Mouse (Mus musculus): ENCODE measurements around the gene Hes3. TPM values are rescaled to one million over a fixed set of nuclear protein-coding genes. Genes with fewer than 3 reads are reported as not detected.

Hes3 gene
- polyA plus RNA-seq (2016; fragmentation: Nextera tagmentation; extraction: Ambion mirVana): 1.2 and 2.1 TPM in 2 replicates

DNA sequence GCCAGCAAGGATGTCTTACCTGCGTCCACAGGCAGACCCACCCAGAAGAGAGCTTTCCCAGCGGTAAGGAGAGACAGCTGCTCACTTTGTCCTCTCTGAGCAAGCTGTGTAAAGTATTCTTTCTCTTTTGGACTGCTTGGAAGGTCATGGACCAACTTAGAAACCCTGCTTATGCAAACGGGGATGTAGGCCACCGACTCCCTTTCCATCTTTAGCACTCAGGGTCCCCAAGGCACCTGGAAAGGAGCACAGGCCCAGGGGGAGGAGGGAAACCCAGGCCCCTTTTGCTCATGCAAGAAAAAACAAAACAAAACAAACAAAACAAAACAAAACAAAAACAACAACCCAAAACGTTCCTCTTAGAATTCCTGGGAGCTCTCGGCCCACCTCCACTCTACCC is at the start of gene Hes3:
Hes3 (minus strand) TSS at position 101 of the 400 bp plus-strand sequence.
- Histone ChIP-seq H3K27ac (0 out of 2 replicates have a peak within 1 kb of the TSS, but pooled peaks have one; percentile 9), H3K4me2 (replicated peaks) (peak within 1 kb of the TSS; percentile 54), H3K36me3 (no peaks in the 10 kb centered on the region), H3K4me3 (peak within 1 kb of the TSS; percentile 28), H3K27me3 (peaks cover 94% of the 10 kb centered on the region), H3K9ac (peak within 1 kb of the TSS; percentile 51; the same call in 1 of the 2 replicates), H3K9me3 (replicated peaks) (no peaks in the 10 kb centered on the region), H3K4me1 (peaks cover 68% of the 10 kb centered on the region)
- 11% methylated on average over 6 of the region's 6 CpGs for WGBS
- no peak for ATAC-seq (ENCODE audit: low FRiP score)

DNA sequence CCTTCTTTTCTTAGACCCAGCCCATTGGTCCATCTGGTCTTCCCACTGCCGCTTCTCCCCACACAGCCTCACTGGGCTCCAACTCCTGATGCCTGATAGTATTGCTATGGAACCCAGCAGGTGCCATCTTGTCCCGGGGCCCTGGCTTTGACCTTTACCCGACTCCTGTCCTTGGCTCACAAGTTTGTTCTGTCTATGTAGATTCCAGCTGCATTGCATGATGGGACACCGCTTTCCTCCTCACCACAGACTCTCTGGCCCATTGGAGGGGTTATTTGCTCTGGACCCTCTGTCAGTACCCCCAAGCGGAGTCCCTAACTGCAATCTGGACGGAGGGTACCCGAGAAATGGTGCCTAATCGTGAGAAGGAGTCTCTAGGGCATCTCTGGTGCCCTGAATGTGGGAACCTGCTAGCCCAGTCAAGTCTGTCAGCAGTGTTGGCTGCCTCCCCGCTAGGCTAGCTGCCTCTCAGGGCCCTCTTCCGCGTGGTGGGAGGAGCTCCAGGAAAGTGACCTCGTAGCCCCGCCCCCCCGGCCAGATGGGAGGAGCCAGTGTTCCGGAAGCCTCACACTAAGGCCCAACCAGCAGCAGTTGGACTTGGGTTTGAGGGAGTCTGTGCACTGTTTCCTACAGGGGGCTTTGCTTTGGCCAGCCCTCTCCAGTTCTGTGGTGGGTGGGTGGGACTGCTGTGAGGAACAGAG is 49.3 kb upstream of the Hes3 start:
- no peak for ATAC-seq (ENCODE audit: low FRiP score)
- peaks cover 66% of the 10 kb centered on the region for H3K27me3 ChIP-seq
- H3K9me3 ChIP-seq (replicated peaks): no peaks in the 10 kb centered on the region
- no peak overlapping the region for H3K4me3 ChIP-seq
- 33% methylated on average over 15 of the region's 15 CpGs for WGBS
- no peak overlapping the region for H3K27ac ChIP-seq
- H3K4me1 ChIP-seq: peaks cover 21% of the 10 kb centered on the region
- no peak overlapping the region for H3K9ac ChIP-seq
- H3K4me2 ChIP-seq (replicated peaks): peak overlapping the region; percentile 100; the same call in 1 of the 2 replicates
- H3K36me3 ChIP-seq: peaks cover 5% of the 10 kb centered on the region; the same call in 1 of the 2 replicates

DNA sequence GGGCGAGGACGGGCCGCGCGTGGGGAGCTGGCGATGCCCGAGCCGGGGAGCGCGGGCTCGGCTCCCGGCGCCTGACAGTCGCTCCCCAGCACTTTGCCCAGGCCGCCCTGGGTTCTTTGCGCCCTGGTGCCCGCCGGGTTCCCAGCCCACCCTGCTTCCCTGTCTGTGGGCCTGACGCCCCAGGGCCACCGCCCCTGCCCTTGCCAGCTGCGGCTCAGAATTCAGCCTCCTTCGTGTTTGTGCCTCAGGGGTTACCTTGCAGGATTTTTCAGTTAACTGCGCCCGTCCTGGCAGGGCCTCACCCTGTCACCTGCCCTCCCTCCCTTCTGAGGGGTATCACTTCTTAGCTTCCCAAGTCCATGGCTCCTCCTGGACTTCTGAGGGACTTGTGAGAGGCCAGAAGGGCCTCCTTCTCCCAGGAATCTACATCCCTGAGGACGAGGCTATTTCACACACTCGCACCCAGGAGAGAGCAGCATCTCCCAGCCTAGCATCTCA is 47.9 kb upstream of the Hes3 start:
- WGBS: under 1% methylated on average over 9 of the region's 26 CpGs
- H3K4me3 ChIP-seq: peak overlapping the region; percentile 66
- peak overlapping the region; percentile 78 for H3K9ac ChIP-seq
- ATAC-seq (ENCODE audit: low FRiP score): 0 out of 2 replicates have a peak, but pooled peaks have one; percentile 8
- H3K27ac ChIP-seq: peak overlapping the region; percentile 36; the same call in 1 of the 2 replicates
- peaks cover 63% of the 10 kb centered on the region for H3K27me3 ChIP-seq
- H3K36me3 ChIP-seq: peaks cover 19% of the 10 kb centered on the region
- H3K4me2 ChIP-seq (replicated peaks): peak overlapping the region; percentile 100
- H3K9me3 ChIP-seq (replicated peaks): no peaks in the 10 kb centered on the region
- peaks cover 21% of the 10 kb centered on the region for H3K4me1 ChIP-seq

DNA sequence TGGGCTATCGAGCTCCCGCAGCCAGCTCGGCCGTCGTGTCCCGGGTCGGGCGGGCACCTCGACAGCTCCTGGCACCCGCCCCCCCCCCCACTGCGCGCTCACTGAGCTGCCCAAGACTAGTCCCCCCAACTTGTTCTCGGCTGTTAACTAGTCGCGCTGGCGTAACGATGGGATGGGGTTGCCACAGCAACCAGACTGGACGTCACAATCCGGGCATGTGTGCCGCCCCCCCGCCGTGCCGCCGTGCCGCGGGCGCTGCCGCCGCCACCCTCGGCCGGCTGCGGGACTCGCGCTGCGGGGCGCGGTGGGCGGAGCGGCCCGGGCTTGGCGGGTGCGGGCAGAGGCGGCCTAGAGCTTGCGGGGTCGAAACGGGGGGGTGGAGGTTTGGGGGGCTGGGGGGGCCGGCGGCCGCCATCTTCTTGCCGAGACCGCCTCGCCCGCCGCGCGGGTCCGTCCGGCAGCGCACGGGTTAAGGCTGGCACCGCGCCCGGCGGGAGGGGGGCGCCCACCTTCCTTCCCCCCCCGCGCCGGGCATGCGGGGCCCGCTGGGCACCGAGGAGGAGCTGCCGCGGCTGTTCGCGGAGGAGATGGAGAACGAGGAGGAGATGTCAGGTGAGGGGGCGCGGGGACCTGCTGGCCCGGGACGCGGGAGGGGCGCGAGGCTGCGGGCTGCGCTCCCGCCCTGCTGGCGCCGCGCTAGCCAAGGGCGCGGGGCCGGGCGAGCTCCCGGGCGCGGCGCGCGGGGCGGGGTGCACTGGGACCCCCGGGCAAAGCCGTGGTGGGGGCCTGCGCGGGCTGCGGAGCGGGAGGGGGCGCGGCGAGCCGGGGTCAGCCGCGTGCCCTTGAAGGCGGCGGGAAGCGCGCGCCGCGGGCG is 47.2 kb upstream of the Hes3 start, which contains the start of gene Chd5:
Chd5 (plus strand) TSS at position 233 of the 874 bp plus-strand sequence.
- peak within 1 kb of the TSS; percentile 100 for H3K4me2 ChIP-seq (replicated peaks)
- peak; percentile 38; the same call in 1 of the 2 replicates for ATAC-seq (ENCODE audit: low FRiP score)
- 2% methylated on average over 83 of the region's 120 CpGs for WGBS

DNA sequence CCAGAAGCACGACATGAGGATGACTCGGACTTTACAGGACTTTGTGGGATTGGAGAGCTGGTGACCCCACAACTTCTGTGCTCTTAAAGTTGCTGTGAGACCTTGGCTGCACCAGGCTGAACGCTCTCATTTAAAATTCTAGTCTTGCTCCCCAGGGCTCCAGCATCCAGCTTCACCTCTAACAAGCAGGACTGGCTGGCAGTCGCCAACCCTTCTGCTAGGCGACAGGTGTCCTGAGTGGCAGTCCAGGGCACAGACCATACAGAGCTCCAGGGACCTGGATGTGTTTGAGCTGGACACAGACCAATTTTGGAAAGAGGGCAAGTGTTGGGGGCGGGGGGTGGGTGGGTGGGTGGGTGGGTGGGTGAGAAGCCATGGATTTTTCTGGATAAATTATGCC is 46.3 kb upstream of the Hes3 start:
- Histone ChIP-seq H3K9me3 (replicated peaks) (no peaks in the 10 kb centered on the region), H3K36me3 (peaks cover 34% of the 10 kb centered on the region), H3K4me1 (peaks cover 21% of the 10 kb centered on the region), H3K9ac (no peak overlapping the region), H3K27me3 (peaks cover 57% of the 10 kb centered on the region), H3K27ac (no peak overlapping the region), H3K4me3 (no peak overlapping the region), H3K4me2 (replicated peaks) (no peak overlapping the region; the same call in 1 of the 2 replicates)
- WGBS: 24% methylated on average over 6 of the region's 6 CpGs
- ATAC-seq (ENCODE audit: low FRiP score): no peak

More for the DNA sequence above, 47.2 kb upstream of the Hes3 start, which contains the start of gene Chd5:
- H3K4me1 ChIP-seq: peaks cover 21% of the 10 kb centered on the region
- H3K27me3 ChIP-seq: peaks cover 62% of the 10 kb centered on the region
- peak within 1 kb of the TSS; percentile 66 for H3K4me3 ChIP-seq
- peaks cover 25% of the 10 kb centered on the region for H3K36me3 ChIP-seq
- peak within 1 kb of the TSS; percentile 78 for H3K9ac ChIP-seq
- H3K27ac ChIP-seq: peak within 1 kb of the TSS; percentile 36; the same call in 1 of the 2 replicates
- H3K9me3 ChIP-seq (replicated peaks): no peaks in the 10 kb centered on the region

DNA sequence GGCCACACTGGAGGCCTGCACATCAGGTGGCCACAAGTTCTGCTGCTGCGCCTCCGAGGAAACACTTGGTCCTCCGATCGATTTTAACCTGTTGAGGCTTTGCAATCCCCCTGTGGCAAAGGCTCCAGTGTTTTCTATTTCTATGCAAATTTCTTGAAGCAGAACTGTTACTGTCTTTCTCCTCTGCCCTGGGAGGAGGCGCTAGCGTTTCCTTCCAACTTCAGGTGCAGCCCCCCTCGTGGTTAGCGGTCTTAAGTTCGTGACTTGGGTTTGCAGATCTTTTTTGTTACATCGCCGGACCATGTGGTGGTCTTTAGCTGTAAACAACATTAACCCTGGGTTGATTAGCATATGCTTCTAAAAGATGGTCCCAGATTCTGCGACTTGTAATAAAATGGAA is 42.1 kb upstream of the Hes3 start:
- ATAC-seq (ENCODE audit: low FRiP score): no peak
- H3K9ac ChIP-seq: no peak overlapping the region
- H3K27ac ChIP-seq: no peak overlapping the region
- peaks cover 19% of the 10 kb centered on the region for H3K27me3 ChIP-seq
- 0 out of 2 replicates have a peak, but pooled peaks cover 3% of the 10 kb centered on the region for H3K4me1 ChIP-seq
- 93% methylated on average over 12 of the region's 12 CpGs for WGBS
- no peak overlapping the region for H3K4me2 ChIP-seq (replicated peaks)
- H3K9me3 ChIP-seq (replicated peaks): no peaks in the 10 kb centered on the region
- no peak overlapping the region for H3K4me3 ChIP-seq
- peaks cover 76% of the 10 kb centered on the region for H3K36me3 ChIP-seq

DNA sequence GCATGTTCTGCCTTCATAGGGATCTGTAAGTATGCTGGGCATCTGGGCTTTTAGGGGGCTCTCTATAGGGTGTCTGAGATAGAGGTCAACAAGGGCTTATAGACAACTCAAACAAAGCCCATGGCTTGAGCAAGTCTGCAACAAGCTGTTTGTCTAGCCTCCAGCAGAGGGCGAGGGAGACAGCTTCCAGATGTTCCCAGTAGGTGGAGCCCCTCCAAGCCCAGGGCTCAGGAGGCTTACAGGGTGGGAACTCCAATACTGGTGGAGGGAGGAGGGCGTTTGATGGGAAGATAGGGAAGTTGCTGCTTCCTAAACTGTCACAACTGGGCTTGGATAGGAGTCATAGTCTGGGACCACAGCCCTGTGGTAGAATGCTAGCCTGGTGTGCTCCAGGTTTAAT is 41.5 kb upstream of the Hes3 start:
- no peak overlapping the region for H3K4me3 ChIP-seq
- peaks cover 79% of the 10 kb centered on the region for H3K36me3 ChIP-seq
- 48% methylated on average over 2 of the region's 2 CpGs for WGBS
- peaks cover 15% of the 10 kb centered on the region for H3K27me3 ChIP-seq
- H3K9ac ChIP-seq: no peak overlapping the region
- no peak overlapping the region for H3K27ac ChIP-seq
- peak; percentile 23; the same call in 1 of the 2 replicates for ATAC-seq (ENCODE audit: low FRiP score)
- peaks cover 2% of the 10 kb centered on the region; the same call in 1 of the 2 replicates for H3K4me1 ChIP-seq
- H3K9me3 ChIP-seq (replicated peaks): no peaks in the 10 kb centered on the region
- no peak overlapping the region for H3K4me2 ChIP-seq (replicated peaks)

DNA sequence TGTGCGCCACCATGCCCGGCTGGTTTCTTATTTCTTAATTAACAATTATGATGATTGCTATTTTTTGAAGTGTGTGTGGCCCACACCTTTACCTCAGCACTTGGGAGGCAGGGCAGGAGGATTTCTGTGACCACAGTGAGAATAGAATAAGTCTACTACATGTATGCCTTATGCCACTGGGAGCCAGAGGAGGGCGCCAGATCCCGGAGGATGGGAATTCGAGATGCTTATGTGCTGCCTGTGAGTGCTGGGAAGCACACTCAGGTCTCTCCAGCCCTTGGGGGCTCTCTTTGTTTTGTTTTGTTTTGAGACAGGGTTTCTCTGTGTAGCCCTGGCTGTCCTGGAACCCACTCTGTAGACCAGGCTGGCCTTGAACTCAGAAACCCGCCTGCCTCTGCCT is 37.2 kb upstream of the Hes3 start:
- Histone ChIP-seq H3K27ac (no peak overlapping the region), H3K4me2 (replicated peaks) (no peak overlapping the region), H3K9me3 (replicated peaks) (no peaks in the 10 kb centered on the region), H3K27me3 (no peaks in the 10 kb centered on the region), H3K9ac (no peak overlapping the region), H3K4me3 (no peak overlapping the region), H3K36me3 (peaks cover 59% of the 10 kb centered on the region), H3K4me1 (peaks cover 18% of the 10 kb centered on the region)
- no peak for ATAC-seq (ENCODE audit: low FRiP score)
- WGBS: 77% methylated on average over 6 of the region's 6 CpGs

DNA sequence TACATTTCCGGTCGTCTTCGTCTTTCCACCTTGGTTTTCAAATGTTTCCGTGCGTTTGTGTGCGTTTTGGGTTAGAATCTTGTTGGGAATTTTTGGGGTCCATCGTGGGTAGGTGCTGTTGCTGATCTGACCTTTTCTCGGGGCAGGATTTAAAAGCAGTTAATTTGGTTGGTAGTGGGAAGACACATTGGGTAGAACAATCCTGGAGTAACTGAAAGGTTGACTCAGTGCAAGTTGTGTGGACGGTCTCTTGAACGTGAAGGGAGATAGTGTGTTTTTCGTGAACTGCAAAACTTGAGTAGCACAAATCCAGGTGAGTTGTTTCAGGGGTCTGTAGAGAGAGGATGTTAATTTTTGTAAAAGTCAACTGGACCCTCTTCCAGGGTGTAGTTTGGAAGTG is 35.1 kb upstream of the Hes3 start:
- Histone ChIP-seq H3K4me3 (peak overlapping the region; percentile 96), H3K27ac (no peak overlapping the region), H3K4me1 (peaks cover 18% of the 10 kb centered on the region), H3K27me3 (no peaks in the 10 kb centered on the region), H3K9ac (peak overlapping the region; percentile 93), H3K4me2 (replicated peaks) (peak overlapping the region; percentile 91), H3K36me3 (peaks cover 38% of the 10 kb centered on the region), H3K9me3 (replicated peaks) (no peaks in the 10 kb centered on the region)
- no peak for ATAC-seq (ENCODE audit: low FRiP score)
- 2% methylated on average over 11 of the region's 11 CpGs for WGBS

DNA sequence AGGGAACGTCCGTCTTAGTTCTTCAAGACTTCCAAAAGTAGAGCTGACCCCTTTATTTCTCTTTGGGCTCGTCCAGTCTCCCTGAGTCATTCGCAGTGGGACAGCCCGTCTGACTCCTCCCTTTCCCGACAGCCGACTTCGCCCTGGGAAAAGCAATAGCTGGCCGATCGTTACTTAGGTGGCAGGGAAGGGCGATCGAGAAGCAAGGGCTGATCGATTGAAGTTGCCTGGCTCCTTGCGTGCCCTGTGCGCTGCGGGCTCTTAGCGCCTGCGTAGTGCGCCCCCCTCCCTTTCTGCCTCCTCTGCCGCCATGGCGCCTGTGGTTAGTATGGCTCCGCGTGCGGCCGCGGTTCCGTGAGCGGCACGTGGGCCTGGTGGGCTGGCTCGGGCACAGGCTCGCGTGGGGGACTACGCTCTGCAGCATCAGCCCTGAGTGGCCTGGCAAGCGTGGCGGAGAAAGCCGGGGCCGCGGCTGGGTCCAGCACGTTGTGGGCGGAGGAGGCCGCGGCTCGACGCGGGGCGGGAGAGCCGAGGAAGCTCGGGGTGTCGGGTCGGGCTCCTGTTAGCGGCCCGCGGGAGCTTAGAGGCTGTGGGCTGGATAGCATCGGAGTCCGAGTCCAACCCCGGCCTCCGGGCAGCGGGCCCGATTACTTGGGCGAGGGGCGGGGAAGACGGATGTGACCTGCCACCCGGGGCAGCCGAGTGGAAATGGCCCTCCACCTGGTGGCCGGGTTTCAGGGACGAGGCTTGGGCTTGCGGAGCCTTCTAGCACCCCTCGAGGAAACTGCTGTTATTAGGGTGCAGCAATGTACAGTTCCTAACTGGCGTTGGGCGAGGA is 34.3 kb upstream of the Hes3 start, which contains the start of gene Rpl22:
Rpl22 (plus strand) TSS at position 169 of the 838 bp plus-strand sequence.
- Histone ChIP-seq H3K4me1 (peaks cover 18% of the 10 kb centered on the region), H3K27ac (peak within 1 kb of the TSS; percentile 25; the same call in 1 of the 2 replicates), H3K4me2 (replicated peaks) (peak within 1 kb of the TSS; percentile 91), H3K36me3 (peaks cover 30% of the 10 kb centered on the region), H3K9ac (peak within 1 kb of the TSS; percentile 93), H3K27me3 (no peaks in the 10 kb centered on the region), H3K9me3 (replicated peaks) (no peaks in the 10 kb centered on the region), H3K4me3 (peak within 1 kb of the TSS; percentile 96)
- under 1% methylated on average over 70 of the region's 70 CpGs for WGBS
- ATAC-seq (ENCODE audit: low FRiP score): peak; percentile 95
